Mouse (Mus musculus) induced T-regulatory cell, adult 2 months (primary cell): Measurements from ENCODE around the gene Polr2i.

Experiments
- DNase-seq: peaks from one replicate; pipeline ENCODE4 v3.0.0-alpha.2; 2012; ENCODE audit warnings: low read depth

Gene Polr2i

DNA sequence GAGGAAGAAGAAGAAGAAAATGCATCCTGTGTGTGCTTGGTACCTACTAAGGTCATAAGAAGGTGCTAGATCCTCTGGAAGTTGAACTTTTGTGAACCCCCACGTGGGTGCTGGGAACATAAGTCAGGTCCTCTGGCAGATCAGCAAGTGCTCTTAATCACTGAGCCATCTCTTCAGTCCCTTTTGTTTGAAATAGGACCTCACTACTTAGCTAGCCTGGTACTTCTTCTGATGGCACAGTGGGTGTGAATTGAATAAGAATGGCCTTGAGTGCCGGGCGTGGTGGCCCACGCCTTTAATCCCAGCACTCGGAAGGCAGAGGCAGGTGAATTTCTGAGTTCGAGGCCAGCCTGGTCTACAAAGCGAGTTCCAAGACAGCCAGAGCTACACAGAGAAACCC, 34.2 kb downstream of the Polr2i start:
- DNase-seq, result no peak

DNA sequence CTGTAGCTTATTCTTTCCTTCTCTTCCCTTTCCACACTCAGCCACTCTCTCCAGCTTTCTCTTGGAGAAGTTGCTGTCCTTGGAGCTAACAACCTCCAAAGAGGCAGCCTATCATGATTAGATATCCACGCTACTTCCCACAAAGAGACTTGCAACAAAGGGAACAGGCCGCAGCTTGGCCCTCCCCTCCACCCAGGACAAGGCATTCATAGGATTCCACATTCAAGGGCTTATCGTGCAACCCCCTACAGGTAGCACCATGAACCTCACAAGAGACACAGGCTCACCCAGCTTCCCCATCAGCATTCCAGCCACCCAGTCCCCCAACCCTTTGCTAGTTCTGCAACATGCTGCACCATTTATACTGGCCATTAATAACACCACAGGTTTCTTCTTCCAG, 35.0 kb downstream of the Polr2i start:
- DNase-seq, result no peak

DNA sequence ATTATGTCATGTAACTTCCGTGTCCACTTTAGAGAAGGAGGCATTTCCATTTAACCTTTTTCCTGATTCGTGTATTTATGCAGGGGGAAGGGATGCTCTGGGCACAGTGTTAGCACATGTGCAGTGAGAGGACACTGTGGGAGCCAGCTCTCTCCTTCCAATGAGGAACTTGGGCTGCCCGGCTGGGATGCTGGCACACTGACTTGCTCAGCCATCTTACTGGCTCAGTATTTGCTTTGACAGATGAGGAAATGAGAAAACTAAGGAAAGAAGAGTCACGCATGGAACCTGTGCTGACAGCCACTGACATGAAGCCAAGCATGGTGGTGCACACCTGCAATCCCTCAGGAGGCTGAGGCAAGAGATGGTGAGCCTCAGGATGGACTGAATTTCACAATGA, 37.9 kb downstream of the Polr2i start:
- no peak for DNase-seq

DNA sequence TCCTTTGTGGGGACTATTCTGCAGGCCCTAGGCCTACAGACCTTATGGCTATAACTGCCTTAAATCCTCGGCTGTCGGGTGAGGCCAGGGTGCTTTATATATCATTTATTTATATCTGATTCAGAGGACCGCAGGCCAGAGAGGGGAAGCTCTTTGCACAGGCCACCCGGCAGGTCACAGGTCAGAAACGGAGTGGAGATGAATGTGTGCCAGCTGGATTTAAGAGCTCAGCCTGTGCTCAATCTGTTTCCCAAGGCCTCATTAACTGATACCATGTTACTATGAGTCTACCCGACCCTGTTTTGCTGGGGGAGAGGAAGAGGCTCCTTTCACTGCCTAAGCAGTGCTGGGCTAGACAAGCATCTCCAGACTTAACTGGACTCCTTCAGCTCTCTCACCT, 42.6 kb downstream of the Polr2i start:
- no peak for DNase-seq

DNA sequence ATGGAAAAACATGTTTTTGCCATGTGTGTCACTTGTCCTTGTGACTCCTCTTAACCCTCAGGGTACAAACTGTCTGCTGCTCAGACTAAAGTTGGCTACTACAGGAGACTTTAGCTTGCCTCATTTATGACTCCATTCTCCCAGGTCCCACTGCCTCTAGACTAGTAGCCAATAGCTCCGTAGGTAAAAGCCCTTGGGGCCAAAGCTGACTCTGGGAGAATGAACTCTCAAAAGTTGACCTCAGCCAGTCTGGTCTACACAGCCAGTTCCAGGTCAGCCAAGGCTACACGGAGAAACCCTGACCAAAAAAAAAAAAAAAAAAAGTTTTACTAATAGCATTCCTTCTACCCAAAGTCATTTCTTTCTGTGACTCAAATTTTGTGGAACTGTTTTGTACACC, 47.2 kb downstream of the Polr2i start:
- DNase-seq, result no peak

DNA sequence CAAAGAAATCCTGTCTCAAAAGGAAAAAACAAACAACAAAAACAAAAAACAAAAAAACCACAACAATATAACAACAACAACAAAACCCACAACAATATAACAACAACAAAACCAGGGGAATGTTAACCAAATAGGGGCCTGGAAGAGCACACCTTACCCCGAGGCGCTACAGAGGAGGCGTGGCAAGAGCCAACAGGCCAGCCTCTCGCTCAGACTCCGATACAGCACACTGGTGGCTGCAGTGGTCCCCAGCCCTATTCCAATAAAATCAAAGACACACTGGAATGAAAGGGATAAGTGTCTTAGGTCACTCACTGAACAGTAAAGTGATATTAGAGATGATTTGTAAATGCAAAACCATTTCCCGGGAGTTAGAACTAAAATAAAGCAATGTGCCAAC, 47.8 kb downstream of the Polr2i start:
- no peak for DNase-seq

DNA sequence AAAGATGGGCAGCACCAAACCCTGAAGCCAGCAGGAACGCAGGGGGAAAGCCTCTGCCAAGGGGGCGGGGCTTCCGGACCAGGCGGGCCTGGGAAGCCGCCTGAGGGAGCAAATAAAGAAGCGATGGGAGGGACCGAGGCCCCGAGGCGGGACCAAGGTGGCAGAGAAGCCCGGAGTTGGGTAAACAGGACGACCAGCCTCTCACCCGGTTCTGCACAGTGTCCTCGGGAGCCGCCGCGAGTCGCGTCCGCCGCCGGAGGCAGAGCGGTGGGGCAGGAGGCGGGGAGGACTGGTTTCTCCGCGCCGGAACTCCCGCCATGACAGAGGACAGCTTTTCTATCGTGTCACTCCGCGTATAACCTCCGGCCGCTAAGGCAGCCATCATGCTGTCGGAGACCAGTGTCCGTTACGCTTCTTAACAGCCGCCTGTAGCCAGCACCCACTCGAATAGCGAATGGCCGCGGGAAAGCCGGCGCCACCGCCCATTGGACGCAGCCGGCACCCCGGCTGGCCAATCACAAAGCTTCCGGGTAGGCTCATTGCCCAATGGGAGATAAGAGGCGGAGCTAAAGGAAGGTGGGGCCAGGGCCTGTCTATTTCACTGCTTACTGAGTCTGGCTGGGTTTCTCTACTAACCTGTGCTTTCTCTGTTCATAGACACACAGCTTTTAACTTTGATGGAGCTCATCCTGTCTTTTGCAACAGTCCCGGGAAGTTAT, 48.4 kb downstream of the Polr2i start, which contains the start of the genes Thap8 and Wdr62:
Gene Thap8 (plus strand): TSS at position 144 of the 719 bp plus-strand sequence.
Gene Wdr62 (minus strand): TSS at position 469 of the 719 bp plus-strand sequence.
- DNase-seq, result peak; percentile 97

DNA sequence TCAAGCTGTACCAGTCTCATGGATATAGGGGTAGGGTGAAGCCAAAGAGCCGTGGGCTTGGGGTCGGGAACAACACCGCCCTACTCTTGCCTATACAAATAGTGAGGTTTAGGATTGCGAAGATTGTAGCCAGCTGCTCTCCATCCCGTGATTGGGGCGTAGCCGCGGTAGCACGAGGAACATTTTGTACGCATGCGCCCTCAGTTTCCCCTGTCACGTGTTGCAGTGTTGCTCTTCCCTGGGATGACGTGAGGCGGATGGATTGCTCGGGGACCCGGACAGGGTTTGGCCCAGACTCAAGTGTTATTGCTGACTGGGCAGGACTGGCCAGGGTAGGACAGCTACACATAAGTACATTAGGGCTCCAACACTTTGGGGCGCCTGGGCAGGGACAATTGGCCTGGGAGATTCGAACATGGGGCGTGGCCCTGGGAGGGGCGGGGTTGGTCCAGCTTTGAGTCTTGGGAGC, 49.0 kb downstream of the Polr2i start:
- DNase-seq, result peak; percentile 95

DNA sequence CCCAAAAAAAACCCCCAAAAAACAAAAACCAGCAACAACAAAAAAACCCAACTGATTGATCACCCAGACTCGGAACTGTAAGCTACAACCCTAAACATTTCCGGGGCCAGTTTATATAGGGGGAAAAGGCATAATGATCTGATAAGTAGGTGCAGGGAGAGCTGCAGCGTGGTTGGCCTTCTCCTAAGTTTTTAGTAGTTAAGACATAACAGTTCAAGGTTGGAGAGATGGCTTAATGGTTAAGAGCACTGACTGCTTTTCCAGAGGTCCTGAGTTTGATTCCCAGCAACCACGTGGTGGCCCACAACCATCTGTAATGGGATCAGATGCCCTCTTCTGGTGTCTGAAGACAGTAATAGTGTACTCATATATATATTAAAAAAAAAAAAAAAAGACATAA, 49.8 kb downstream of the Polr2i start:
- DNase-seq, result no peak

DNA sequence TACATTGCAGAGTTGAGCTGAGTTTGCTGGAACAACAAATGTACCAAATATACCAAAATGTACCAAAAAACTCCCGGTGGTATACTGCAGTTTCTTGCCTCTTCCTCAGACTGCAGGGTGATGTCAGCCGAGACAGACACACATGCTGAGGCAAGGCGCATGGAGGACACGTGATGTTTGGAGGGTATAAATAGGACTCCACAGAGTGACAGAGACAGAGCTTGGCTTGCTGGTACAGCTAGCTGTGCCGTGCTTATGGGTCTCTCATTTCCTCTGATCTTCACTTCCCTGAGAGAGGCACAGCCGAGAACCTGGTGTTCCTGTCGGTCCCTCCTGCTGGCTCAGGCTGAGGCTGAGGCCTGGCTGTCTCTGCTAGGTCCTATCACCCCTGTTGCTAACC, 51.0 kb downstream of the Polr2i start:
- no peak for DNase-seq
